Mouse (Mus musculus): ENCODE measurements around the gene Hmga2.
"Not testable (repeated sequence)": the region's sequence is repeated elsewhere in the genome, so short reads cannot be mapped to it uniquely, and the experiment has no call there.

Gene Hmga2

DNA sequence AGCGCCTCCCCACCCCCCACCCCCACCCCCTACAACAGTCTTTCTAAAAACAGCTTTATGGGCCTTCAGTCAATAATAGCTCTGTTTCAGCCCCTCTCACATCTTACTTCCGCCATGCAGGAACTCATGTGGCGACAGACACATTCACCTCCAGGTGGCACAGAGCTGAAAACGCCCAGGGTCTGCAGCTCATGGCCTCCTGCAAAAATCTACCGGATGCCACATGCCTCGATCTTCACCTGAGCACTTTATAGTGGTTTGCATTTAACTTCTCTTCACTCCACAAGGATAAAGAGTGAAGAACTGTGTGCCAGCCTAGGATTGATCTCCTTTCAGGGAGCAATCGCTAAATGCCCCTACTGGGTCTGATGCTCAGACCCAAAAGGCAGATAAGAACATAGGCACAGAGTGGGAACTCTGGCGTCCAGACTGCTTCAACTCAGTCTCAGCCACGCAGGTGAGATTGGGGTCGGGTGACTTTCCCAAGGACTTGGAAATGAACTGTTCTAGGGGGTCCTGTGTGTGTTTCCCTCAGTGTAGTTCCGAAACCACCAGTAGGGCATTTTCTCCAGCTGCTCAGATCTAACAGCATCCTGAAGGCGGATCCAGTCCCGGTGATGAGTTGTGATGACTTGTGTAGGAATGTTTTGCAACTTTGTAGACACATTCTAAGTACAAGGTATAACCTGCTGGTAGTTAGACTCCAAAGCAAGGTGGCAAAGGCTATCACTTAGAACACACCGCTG is 84.1 kb downstream of the Hmga2 start:
- DNase-seq (ENCODE audit: low spot score) = no peak

DNA sequence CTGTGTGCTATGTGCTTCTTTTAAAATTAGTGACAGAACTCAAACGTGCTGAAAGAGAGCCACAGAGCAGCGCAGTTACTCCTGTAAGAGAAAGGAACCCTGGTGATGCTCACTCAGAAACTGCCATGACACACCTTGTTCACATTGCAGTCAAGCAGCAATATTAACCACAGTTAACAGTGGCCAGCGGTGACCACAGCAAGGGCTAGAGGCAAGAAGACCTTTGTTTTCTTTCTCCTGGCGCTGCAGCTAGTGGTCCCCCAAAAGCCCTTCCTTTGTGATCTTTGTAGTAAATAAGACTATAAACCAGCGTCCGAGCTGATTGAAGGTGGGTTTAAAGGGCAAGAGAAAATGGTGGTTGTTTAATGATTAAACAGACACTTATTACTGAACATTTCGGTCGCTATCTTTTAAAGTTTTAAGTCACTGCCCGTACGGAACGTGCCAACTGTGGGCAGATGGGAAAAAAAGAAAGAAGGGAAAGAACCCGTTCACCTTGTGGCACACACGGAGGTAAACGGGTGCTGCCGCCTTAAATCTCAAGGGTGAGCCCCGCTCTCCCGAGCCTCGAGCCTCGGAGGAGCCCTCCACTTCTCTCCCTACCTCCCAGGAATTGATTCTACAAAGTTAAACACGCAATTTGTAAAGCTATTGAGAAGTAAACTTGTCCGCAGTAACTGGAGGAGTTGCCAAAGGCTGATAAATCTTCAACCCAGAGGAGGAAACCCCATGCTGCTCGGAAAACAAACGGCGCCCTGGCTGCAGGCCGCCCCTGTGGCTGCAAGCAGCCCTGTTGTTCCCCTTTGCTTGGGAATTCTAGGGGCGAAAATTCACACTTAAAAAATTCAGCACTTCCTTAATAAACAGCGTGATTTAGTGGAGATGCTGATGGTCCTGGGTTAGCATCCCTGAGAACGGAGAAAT is 85.1 kb downstream of the Hmga2 start:
- DNase-seq (ENCODE audit: low spot score) = no peak

DNA sequence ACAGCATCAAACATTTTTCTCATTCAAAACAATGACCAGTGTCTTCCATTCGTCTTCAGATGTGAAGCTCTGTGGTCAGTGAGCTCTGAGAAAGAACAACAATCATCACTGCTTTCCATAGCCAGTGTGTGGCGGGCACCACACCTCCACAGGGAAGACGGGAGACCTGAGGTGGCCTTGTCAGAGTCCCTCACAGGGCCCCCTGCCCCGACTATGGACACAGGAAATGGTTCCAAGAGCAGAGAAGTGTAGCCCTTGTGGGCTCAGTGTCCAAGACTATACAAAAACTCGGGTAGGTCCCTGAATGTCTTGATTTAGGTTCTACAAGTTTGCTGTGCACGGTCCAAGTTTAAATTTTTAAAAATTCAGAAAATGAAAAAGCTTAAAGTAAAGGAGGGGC is 86.6 kb downstream of the Hmga2 start:
- DNase-seq (ENCODE audit: low spot score) = no peak

DNA sequence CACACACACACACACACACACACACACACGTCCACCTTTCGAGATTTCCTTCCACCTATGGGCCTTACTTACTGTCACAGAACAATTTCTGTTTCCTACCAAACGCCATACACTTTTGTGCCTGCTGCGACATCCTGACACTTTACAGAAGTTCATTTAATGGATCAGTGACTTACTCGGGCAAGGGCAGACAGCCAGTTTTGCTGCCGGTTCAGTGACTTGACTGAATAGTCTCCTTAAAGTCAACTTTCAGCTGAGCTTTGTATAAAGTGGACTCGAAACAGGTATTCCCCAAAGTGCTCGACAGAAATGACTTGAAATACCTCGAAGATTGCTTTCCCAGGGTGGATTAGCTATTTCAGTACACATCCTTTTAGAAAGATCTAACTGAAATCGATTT is 87.3 kb downstream of the Hmga2 start:
- peak; percentile 47 for DNase-seq (ENCODE audit: low spot score)

DNA sequence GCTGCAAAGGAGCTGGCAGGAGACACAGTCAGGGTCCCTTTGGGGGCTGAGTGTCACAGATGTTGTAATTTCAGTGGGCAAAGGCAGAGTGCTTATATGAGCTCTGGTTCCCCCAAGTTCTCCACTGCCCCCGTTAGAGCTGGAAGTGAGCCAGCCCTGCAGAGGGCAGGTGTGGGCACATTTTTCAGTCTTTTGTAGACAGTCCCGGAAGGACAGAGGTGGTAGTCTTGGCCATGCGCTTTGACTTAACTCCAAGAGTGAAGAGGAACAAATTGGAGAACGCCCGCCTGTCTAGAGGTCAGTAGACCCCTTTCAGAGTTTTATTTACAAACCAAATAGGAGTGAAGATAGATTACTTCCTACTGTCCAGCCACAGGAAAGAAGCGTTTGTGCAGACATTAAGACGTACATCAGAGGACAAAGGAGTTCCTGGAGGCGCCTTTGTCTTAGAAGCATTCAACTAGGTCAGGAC is 87.8 kb downstream of the Hmga2 start:
- DNase-seq (ENCODE audit: low spot score) = peak; percentile 56

DNA sequence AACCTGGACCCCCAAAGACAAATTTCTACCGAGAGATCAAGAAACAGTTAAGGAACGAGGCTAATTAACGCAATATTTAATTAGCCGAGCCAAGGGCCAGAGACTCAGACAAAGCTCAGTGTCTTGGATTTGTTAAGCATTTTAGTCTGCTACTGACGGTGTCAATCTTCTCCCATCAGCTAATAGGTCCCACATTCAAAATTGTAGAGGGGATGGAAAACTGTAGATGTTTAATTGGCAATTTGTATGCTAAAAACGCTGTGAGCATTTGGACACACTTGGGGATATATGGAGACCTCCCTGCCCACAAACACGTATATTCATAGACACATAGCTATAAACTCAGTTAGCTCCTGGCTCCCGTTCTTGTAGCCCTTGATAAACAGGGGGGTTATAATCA is 89.2 kb downstream of the Hmga2 start:
- DNase-seq (ENCODE audit: low spot score) = no peak

DNA sequence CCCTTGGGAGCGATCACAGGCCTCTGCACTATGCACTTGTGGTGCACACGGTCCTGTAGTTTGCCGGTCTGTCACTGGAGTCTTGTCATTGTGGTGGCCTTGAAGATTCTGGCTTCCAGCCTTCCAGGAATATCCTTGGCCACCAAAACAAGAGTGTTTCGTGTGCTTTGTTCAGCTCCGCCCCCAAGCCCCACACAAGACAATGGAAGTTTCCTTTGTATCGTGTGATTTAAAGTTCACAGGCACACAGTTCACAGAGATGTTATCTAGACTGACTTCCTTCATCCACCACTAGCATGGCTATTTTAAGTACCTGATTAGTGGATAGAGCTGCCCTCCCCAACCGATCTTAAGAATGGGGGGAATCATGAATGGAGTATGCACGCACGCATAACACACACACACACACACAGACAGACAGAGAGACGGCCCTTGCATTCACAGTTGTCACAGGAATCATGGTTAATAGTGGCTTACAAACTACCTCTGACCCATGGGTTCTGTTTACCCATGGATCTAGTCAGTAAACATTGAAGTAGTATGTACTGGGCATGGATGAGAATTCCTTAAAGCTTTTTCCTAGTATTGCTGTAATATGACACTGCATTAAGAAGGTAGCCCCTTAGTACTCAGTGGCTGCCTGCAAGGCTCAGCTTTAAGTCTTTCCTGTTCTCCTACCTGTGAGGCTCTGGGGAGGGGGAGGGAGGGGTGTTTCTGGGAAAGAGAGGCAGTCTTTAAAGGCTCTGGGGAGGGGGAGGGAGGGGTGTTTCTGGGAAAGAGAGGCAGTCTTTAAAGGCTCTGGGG is 91.3 kb downstream of the Hmga2 start:
- DNase-seq (ENCODE audit: low spot score) = no peak

- DNase-seq (ENCODE audit: low spot score) = no peak
These were observed 92.2 kb downstream of the Hmga2 start for GRCm38 (mm10) chr10:120384040-120384439.

DNA sequence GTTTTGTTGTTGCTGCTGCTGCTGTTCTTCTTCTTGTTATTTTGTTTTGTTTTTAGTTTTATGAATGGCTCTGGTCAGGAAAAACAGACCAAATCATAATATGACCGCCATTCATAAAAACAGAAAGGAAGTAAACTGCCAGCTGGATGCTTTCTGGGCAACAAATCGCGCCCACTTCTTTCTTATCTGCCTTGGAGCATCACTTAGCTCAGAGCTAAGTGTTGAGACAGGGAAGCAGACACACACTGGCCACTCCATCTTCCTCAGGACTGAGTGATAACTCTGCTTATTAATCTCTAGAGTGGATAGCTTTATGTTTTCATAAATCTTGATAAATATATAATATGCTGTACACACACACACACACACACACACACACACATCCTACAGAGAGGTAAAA is 98.5 kb downstream of the Hmga2 start:
- DNase-seq (ENCODE audit: low spot score) = no peak

DNA sequence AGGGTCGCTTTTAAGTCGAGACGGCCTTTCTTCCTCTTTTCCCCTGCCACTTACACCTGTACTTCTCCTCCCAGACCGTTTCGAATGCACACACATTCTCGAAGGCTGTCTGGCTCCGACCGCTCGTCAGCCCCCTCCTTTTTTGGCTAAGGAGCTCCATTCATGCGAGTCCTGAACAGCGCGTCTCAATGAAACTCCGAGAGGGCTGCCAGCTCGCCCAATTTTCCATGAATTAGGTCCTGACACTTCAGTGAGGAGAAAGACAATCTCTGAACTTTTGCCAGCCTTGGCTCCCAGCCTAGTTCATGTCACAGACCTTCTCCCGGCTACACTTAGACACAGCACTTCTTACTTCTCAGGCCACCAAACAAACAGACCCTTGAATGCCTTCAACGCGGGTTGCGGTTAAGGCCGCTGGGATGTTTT is 98.9 kb downstream of the Hmga2 start:
- DNase-seq (ENCODE audit: low spot score) = peak; percentile 63

DNA sequence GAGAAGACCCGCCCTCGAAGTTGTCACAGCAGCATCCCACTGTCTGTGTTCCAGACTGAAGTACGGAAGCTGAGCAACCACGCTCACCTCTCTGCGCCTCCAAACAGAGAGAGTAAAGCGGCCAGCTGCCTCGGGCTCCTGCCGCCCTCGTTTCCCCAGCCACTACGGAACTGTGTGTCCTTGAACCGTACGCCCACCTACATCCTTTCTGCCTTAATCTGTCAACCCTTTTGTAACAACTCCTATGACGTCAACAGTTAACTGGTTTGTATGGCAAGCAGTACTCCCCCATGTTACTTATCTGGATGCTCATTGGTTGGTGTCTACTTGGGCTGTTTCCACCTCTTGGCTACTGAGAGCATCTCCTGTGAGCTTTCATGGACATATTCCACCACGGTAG is 100.8 kb downstream of the Hmga2 start:
- DNase-seq (ENCODE audit: low spot score) = no peak

DNA sequence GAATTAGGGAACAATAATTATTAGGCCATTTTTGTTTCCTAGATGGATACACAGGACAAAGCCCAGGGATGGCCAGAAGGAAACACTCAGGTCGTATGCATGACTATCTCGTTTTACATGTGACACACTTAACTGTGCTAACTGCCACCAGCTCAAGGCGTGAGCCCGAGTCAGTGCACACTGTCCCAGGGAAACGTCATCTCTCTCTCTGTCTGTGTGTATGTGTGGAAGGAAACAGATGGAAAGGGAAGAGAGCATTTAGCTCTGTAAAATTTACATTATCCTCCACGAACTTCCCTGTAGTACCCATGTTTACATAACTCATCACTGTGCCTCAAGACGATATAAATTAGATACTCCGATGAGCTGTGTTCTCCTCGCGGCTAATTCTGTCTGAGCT is 105.1 kb downstream of the Hmga2 start:
- DNase-seq (ENCODE audit: low spot score) = no peak

- peak; percentile 68 for DNase-seq (ENCODE audit: low spot score)
These were observed 107.0 kb downstream of the Hmga2 start for GRCm38 (mm10) chr10:120369187-120369805.

GRCm38 (mm10) chr10:120366173-120366592 is 110.1 kb downstream of the Hmga2 start:
- DNase-seq (ENCODE audit: low spot score) = not testable (repeated sequence)

- peak; percentile 63 for DNase-seq (ENCODE audit: low spot score)
These were observed 110.7 kb downstream of the Hmga2 start for GRCm38 (mm10) chr10:120365380-120366172.

DNA sequence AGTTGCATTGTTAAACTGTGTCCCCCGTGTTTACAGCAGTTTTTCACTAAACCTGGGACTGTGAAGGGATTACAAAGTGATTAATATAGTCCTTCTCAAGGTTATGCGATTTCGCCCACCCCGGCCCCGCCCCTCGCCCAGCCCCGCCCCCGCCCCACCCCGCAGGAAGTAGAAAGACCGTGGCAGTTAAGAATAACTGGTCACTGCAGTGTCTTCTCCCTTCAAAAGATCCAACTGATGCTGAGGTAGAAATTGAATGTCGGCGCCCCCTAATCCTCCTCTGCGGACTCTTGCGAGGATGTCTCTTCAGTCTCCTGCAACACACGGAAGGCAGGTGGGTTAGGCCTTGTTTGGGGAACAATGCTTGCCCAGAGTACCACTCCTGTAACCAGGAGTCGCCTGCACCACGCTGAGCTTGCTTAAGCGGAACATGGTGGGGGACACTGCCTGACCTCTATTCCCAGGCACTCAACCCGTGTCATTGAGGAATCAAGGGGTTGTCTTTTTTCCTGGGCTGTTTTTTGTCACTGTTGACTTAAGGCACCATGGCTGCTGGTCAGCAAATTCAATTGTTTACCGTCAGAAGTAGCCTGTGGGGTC is 112.2 kb downstream of the Hmga2 start:
- DNase-seq (ENCODE audit: low spot score) = no peak

- DNase-seq (ENCODE audit: low spot score) = not testable (repeated sequence)
These were observed 112.8 kb downstream of the Hmga2 start for GRCm38 (mm10) chr10:120363298-120363982.

GRCm38 (mm10) chr10:120354523-120355030 is 121.7 kb downstream of the Hmga2 start:
- DNase-seq (ENCODE audit: low spot score) = no peak

DNA sequence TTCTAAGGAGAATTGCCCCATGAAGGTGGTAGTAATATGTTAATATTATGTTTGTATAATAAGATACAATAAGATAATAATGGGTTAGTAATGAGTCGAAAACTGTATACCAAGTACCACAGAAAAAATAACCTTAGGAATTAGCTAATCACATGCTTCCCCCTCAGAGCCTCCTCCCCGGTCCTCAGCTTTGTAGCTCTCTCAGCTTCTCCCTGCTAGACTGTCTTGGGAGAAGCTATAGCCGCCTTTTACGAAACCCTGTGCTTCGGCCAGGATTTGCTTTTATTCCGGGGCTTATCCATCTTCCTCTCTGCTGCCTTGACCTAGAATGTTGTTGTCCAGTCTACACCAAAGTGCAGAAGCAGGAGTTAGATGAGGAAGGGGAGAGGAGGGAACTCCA is 130.9 kb downstream of the Hmga2 start:
- no peak for DNase-seq (ENCODE audit: low spot score)
